ENCODE assay signal across 8 mouse cellular contexts in genomic region chrX:12840160-12841020, GRCm38 (mm10).
DNase-seq lines count a peak whose midpoint lies in the region; ATAC-seq and TF ChIP-seq lines count a peak whose summit lies in the region.

No protein-coding gene starts in this region.

- H3ac ChIP-seq in C2C12 (ENCODE audit: control insufficient read depth, insufficient read length, low read depth): peak overlapping the region; percentile 6

- TF ChIP-seq POLR2A in liver, adult 2 months (IDR thresholded peaks at IDR 0.05; ENCODE audit: extremely low read depth, insufficient read depth, low read length): no peak

- H3K27me3 ChIP-seq in C2C12 (ENCODE audit: control insufficient read depth, insufficient read depth, insufficient read length): no peaks in the 10 kb centered on the region
- H3K27me3 ChIP-seq in forebrain, embryonic 12.5 days: no peaks in the 10 kb centered on the region
- no peaks in the 10 kb centered on the region for H3K27me3 ChIP-seq in heart, embryonic 15.5 days
- no peaks in the 10 kb centered on the region for H3K27me3 ChIP-seq in liver, adult 2 months (ENCODE audit: control insufficient read depth, insufficient read depth, low read length)
- H3K27me3 ChIP-seq in midbrain, postnatal 0 days (ENCODE audit: insufficient read depth, low read length): no peaks in the 10 kb centered on the region
- H3K27me3 ChIP-seq in stomach, embryonic 15.5 days (replicated peaks): no peaks in the 10 kb centered on the region

- ATAC-seq in forebrain, embryonic 12.5 days (ENCODE audit: low FRiP score): peak; percentile 92
- ATAC-seq in heart, embryonic 15.5 days (replicated peaks; ENCODE audit: insufficient number of reproducible peaks, insufficient read depth, low FRiP score, low read depth): peak; percentile 88
- ATAC-seq in midbrain, postnatal 0 days (ENCODE audit: low FRiP score): peak; percentile 92
- peak; percentile 72; the same call in 1 of the 2 replicates for ATAC-seq in stomach, embryonic 15.5 days (ENCODE audit: insufficient read depth, low FRiP score, low read depth)

- no peak overlapping the region for H3K9ac ChIP-seq in forebrain, embryonic 12.5 days
- H3K9ac ChIP-seq in heart, embryonic 15.5 days: peak overlapping the region; percentile 31; the same call in 1 of the 2 replicates
- no peak overlapping the region; the same call in 1 of the 2 replicates for H3K9ac ChIP-seq in liver, adult 2 months (ENCODE audit: low read depth, low read length)
- peak overlapping the region; percentile 26; the same call in 1 of the 2 replicates for H3K9ac ChIP-seq in midbrain, postnatal 0 days (replicated peaks; ENCODE audit: low read length, poor library complexity, severe bottlenecking)
- H3K9ac ChIP-seq in stomach, embryonic 15.5 days: no peak overlapping the region

- H3K36me3 ChIP-seq in C2C12 (ENCODE audit: control insufficient read depth, insufficient read depth): no peaks in the 10 kb centered on the region
- H3K36me3 ChIP-seq in forebrain, embryonic 12.5 days (replicated peaks): no peaks in the 10 kb centered on the region
- H3K36me3 ChIP-seq in heart, embryonic 15.5 days: no peaks in the 10 kb centered on the region
- no peaks in the 10 kb centered on the region for H3K36me3 ChIP-seq in liver, adult 2 months (ENCODE audit: control insufficient read depth, insufficient read depth, low read length)
- no peaks in the 10 kb centered on the region for H3K36me3 ChIP-seq in midbrain, postnatal 0 days (ENCODE audit: insufficient read depth, low read length)
- no peaks in the 10 kb centered on the region for H3K36me3 ChIP-seq in stomach, embryonic 15.5 days

- H3K4me2 ChIP-seq in forebrain, embryonic 12.5 days: peak overlapping the region; percentile 41
- H3K4me2 ChIP-seq in heart, embryonic 15.5 days: peak overlapping the region; percentile 62
- peak overlapping the region; percentile 40 for H3K4me2 ChIP-seq in midbrain, postnatal 0 days (ENCODE audit: low read depth, low read length, poor library complexity, severe bottlenecking)
- peak overlapping the region; percentile 54 for H3K4me2 ChIP-seq in stomach, embryonic 15.5 days

- no peaks in the 10 kb centered on the region for H3K79me3 ChIP-seq in C2C12 (ENCODE audit: low read depth)

- 13% methylated on average over 25 of the region's 25 CpGs for WGBS in forebrain, embryonic 12.5 days
- 14% methylated on average over 25 of the region's 25 CpGs for WGBS in heart, embryonic 15.5 days
- 17% methylated on average over 25 of the region's 25 CpGs for WGBS in liver, adult 2 months
- 20% methylated on average over 25 of the region's 25 CpGs for WGBS in midbrain, postnatal 0 days
- WGBS in stomach, embryonic 15.5 days: 22% methylated on average over 25 of the region's 25 CpGs

- DNase-seq in brain, embryonic 18.5 days (ENCODE audit: low read depth, low spot score): peak; percentile 69
- peak; percentile 93 for DNase-seq in kidney, postnatal 10 days
- DNase-seq in liver, adult 2 months (ENCODE audit: extremely low read depth, low read depth, low spot score): peak; percentile 40
- DNase-seq in midbrain, postnatal 0 days (ENCODE audit: low spot score): peak; percentile 93

- TF ChIP-seq CTCF in C2C12 (IDR thresholded peaks at IDR 0.05; ENCODE audit: control insufficient read depth, insufficient read depth, insufficient read length): no peak
- TF ChIP-seq CTCF in liver, adult 2 months (IDR thresholded peaks at IDR 0.05; ENCODE audit: low read depth, low read length): no peak
- TF ChIP-seq CTCF in midbrain, postnatal 0 days (IDR thresholded peaks at IDR 0.05): no peak

- H3K4me1 ChIP-seq in forebrain, embryonic 12.5 days: peaks cover 17% of the 10 kb centered on the region
- H3K4me1 ChIP-seq in heart, embryonic 15.5 days (replicated peaks): peaks cover 12% of the 10 kb centered on the region; the same call in 1 of the 2 replicates
- peaks cover 2% of the 10 kb centered on the region; the same call in 1 of the 2 replicates for H3K4me1 ChIP-seq in liver, adult 2 months (ENCODE audit: control insufficient read depth, insufficient read depth, low read length)
- H3K4me1 ChIP-seq in midbrain, postnatal 0 days (ENCODE audit: insufficient read depth, low read length): no peaks in the 10 kb centered on the region
- H3K4me1 ChIP-seq in stomach, embryonic 15.5 days: no peaks in the 10 kb centered on the region

- no peaks in the 10 kb centered on the region for H3K9me3 ChIP-seq in forebrain, embryonic 12.5 days
- no peaks in the 10 kb centered on the region for H3K9me3 ChIP-seq in heart, embryonic 15.5 days (replicated peaks)
- no peaks in the 10 kb centered on the region for H3K9me3 ChIP-seq in midbrain, postnatal 0 days (ENCODE audit: low read length)
- H3K9me3 ChIP-seq in stomach, embryonic 15.5 days: no peaks in the 10 kb centered on the region

- peak overlapping the region; percentile 96 for H3K27ac ChIP-seq in forebrain, embryonic 12.5 days
- H3K27ac ChIP-seq in heart, embryonic 15.5 days: peak overlapping the region; percentile 86
- no peak overlapping the region for H3K27ac ChIP-seq in liver, adult 2 months (replicated peaks; ENCODE audit: insufficient read depth, low read depth, low read length)
- peak overlapping the region; percentile 83 for H3K27ac ChIP-seq in midbrain, postnatal 0 days (ENCODE audit: low read depth, low read length)
- peak overlapping the region; percentile 69 for H3K27ac ChIP-seq in stomach, embryonic 15.5 days

- no peak overlapping the region for H3K4me3 ChIP-seq in C2C12 (ENCODE audit: insufficient read depth, poor library complexity, severe bottlenecking)
- peak overlapping the region; percentile 15; the same call in 1 of the 2 replicates for H3K4me3 ChIP-seq in forebrain, embryonic 12.5 days (replicated peaks)
- peak overlapping the region; percentile 45 for H3K4me3 ChIP-seq in heart, embryonic 15.5 days
- H3K4me3 ChIP-seq in liver, adult 2 months (ENCODE audit: insufficient read depth, low read depth, low read length): peak overlapping the region; percentile 40; the same call in 1 of the 2 replicates
- H3K4me3 ChIP-seq in midbrain, postnatal 0 days (ENCODE audit: low read depth, low read length): peak overlapping the region; percentile 21
- H3K4me3 ChIP-seq in stomach, embryonic 15.5 days (replicated peaks): peak overlapping the region; percentile 32

- H3K79me2 ChIP-seq in C2C12 (ENCODE audit: control insufficient read depth, insufficient read depth): no peaks in the 10 kb centered on the region
- H3K79me2 ChIP-seq in liver, adult 2 months (ENCODE audit: control insufficient read depth, insufficient read depth, low read length): no peaks in the 10 kb centered on the region

TF ChIP-seq in C2C12, 6 proteins besides CTCF, POLR2A, EP300 and RAD21:
- TF ChIP-seq FOSL1 (IDR thresholded peaks at IDR 0.05; ENCODE audit: insufficient read depth, low read length, poor library complexity, severe bottlenecking): no peak
- TF ChIP-seq MAX (IDR thresholded peaks at IDR 0.05): no peak
- TF ChIP-seq MYOD1 (IDR thresholded peaks at IDR 0.05; ENCODE audit: control insufficient read depth, insufficient read length, low read depth): no peak
- TF ChIP-seq USF1 (IDR thresholded peaks at IDR 0.05; ENCODE audit: low read depth): no peak
- TF ChIP-seq CEBPB (IDR thresholded peaks at IDR 0.05; ENCODE audit: low read depth): no peak
- no peak for TF ChIP-seq MYOG (IDR thresholded peaks at IDR 0.05; ENCODE audit: control insufficient read depth, extremely low read depth, insufficient read length)

Comparison
In these comparisons a context has a peak if more than half of its experiments do, and no peak if none do; other contexts are left out.
1. DNase-seq: peak in every context shown above with its lines; median percentile 93 in kidney, postnatal 10 days; 93 in midbrain, postnatal 0 days; 69 in brain, embryonic 18.5 days; 40 in liver, adult 2 months.
2. H3K9ac ChIP-seq: peak in heart, embryonic 15.5 days (single experiment) and midbrain, postnatal 0 days (single experiment); none in forebrain, embryonic 12.5 days (single experiment), liver, adult 2 months (single experiment) and stomach, embryonic 15.5 days (single experiment).
3. Peak in every context shown above with its lines, with median percentiles within 50 percentile points of each other: ATAC-seq and H3K4me2 ChIP-seq.